Mouse (Mus musculus): ENCODE results near the gene S100pbp. TPM values are rescaled to one million over a fixed set of nuclear protein-coding genes. Genes with fewer than 3 reads are reported as not detected.
A peak's percentile ranks its signal among the peaks of the same experiment; 100 is the strongest.

Gene S100pbp
- polyA plus RNA-seq, 1 experiment from 2014 or later = 18.3 TPM

DNA sequence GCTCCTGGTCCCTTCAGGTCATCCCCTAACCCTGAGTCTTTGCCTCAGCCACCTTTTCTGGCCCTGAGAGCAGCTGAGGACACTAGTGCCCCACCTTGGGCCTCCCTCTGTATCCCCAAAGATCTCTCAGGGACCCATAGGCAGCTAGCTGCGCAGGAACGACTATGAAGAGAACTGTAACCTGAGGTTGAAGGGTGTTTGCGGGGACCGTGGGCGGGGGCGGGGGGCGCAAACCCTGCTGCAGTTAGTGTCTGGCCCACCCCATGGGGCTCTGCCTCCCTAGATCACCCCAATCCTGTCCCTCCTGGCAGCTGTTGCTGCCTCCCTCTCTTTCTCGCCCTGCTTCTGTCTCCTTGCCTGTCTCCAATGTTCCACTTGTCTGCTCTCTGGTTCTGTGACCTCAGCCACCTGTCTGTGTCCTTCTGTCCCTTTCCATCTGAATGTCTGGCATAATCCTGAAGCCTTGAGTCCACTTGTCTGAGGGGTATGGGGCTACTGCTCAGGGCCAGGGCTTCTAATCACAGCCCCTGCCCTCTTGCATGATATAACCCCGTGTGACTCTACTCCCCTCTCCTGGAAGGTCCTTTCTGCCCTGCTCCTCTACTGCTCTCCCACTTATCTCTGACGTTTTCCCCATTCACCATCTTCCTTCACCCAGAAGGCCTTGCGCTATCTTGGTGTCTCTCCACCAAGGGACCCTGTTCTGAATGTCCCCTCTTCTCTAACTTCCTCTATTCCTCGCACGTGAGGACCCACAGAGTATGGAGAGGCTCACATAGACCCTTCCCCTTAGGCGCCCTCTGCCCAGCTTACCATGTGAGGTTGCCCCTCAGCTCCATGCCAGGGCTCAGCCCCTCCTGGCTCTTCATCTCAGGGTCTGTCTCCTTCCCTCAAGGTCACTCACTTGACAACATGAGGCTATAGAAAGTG lies 51.9 kb downstream of the S100pbp start:
- Histone ChIP-seq H3K27me3 (ENCODE audit: control insufficient read depth, insufficient read depth, low read length) (no peaks in the 10 kb centered on the region), H3K9ac (replicated peaks; ENCODE audit: low read depth, low read length) (peak overlapping the region; percentile 85), H3K4me3 (ENCODE audit: low read depth, low read length) (peak overlapping the region; percentile 62), H3K9me3 (ENCODE audit: control insufficient read depth, low read length) (no peaks in the 10 kb centered on the region), H3K4me1 (ENCODE audit: control insufficient read depth, insufficient read depth, low read length) (peaks cover 9% of the 10 kb centered on the region; the same call in 1 of the 2 replicates), H3K27ac (ENCODE audit: low read depth, low read length) (no peak overlapping the region), H3K36me3 (ENCODE audit: control insufficient read depth, insufficient read depth, low read length) (no peaks in the 10 kb centered on the region), H3K4me2 (ENCODE audit: low read depth, low read length) (peak overlapping the region; percentile 83)
- ATAC-seq (ENCODE audit: low read depth) = no peak
- 43% methylated on average over 14 of the region's 14 CpGs for WGBS

DNA sequence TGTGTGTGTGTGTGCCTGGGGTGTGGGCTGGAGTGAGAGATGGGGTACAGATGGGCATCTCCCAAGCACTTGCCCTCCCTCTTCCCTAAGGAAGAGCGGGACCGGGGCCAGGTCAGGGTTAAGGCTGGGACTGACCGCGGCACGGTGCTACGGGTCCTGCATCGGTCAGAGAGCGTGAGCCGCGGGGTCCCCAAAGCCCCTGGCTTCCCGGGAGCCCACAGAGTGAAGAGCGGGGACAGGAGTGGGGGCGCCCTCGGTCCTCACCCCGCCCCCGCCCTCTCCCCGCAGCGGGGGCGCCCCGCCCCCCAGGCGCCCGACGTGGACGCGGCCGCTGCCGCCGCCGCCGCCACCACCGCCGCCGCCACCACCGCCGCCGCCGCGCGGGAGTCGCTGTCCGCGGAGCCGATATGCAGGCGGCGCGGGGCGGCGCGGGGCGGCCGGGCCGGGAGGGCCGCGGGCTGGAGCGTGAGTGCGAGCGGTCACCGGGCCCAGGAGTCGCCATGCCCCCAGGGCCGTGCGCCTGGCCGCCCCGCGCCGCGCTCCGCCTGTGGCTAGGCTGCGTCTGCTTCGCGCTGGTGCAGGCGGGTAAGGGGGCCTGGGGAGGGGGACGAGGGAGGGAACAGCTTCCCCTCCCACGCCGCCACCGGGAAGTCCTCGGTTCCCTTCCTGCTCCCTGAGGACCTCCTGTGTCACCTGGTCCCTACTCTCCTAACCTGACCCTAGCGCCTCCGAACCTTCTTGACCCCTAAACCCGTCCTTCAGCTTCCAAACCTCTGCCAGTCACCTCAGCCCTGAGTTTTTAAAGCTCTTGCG lies 52.7 kb downstream of the S100pbp start, which contains the start of gene Fndc5:
Fndc5 (plus strand) TSS at position 421 of the 813 bp plus-strand sequence.
- peak; percentile 55 for ATAC-seq (ENCODE audit: low read depth)
- H3K4me2 ChIP-seq (ENCODE audit: low read depth, low read length) = peak within 1 kb of the TSS; percentile 83
- H3K4me1 ChIP-seq (ENCODE audit: control insufficient read depth, insufficient read depth, low read length) = peaks cover 5% of the 10 kb centered on the region; the same call in 1 of the 2 replicates
- peak within 1 kb of the TSS; percentile 62 for H3K4me3 ChIP-seq (ENCODE audit: low read depth, low read length)
- WGBS = under 1% methylated on average over 41 of the region's 80 CpGs
- no peaks in the 10 kb centered on the region for H3K27me3 ChIP-seq (ENCODE audit: control insufficient read depth, insufficient read depth, low read length)
- H3K36me3 ChIP-seq (ENCODE audit: control insufficient read depth, insufficient read depth, low read length) = no peaks in the 10 kb centered on the region
- no peak within 1 kb of the TSS; the same call in 1 of the 2 replicates for H3K27ac ChIP-seq (ENCODE audit: low read depth, low read length)
- peak within 1 kb of the TSS; percentile 85 for H3K9ac ChIP-seq (replicated peaks; ENCODE audit: low read depth, low read length)
- no peaks in the 10 kb centered on the region for H3K9me3 ChIP-seq (ENCODE audit: control insufficient read depth, low read length)

DNA sequence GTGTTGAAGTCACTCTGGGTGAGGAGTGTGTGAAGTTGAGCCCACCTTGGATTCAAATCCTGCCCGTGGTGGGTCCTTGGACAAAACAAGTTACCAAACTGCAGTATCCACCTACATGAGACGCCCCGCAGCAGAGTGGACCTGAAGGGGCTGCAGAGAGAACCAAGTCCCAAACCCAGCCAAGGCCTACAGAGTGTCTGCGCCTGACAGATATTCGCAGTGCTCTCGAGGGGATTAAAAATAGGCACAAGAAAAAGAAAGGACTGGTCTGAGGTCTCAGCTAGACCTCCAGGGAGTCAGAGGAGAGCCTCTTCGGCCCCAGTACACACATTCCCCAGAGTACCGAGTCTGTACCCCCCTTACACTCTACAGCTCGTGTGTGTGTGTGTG lies 53.3 kb downstream of the S100pbp start:
- no peak for ATAC-seq (ENCODE audit: low read depth)
- no peaks in the 10 kb centered on the region for H3K9me3 ChIP-seq (ENCODE audit: control insufficient read depth, low read length)
- 32% methylated on average over 9 of the region's 9 CpGs for WGBS
- H3K4me1 ChIP-seq (ENCODE audit: control insufficient read depth, insufficient read depth, low read length) = peaks cover 3% of the 10 kb centered on the region; the same call in 1 of the 2 replicates
- H3K9ac ChIP-seq (replicated peaks; ENCODE audit: low read depth, low read length) = peak overlapping the region; percentile 85
- H3K27me3 ChIP-seq (ENCODE audit: control insufficient read depth, insufficient read depth, low read length) = no peaks in the 10 kb centered on the region
- no peak overlapping the region; the same call in 1 of the 2 replicates for H3K27ac ChIP-seq (ENCODE audit: low read depth, low read length)
- H3K4me2 ChIP-seq (ENCODE audit: low read depth, low read length) = peak overlapping the region; percentile 83
- H3K36me3 ChIP-seq (ENCODE audit: control insufficient read depth, insufficient read depth, low read length) = no peaks in the 10 kb centered on the region
- peak overlapping the region; percentile 62 for H3K4me3 ChIP-seq (ENCODE audit: low read depth, low read length)

DNA sequence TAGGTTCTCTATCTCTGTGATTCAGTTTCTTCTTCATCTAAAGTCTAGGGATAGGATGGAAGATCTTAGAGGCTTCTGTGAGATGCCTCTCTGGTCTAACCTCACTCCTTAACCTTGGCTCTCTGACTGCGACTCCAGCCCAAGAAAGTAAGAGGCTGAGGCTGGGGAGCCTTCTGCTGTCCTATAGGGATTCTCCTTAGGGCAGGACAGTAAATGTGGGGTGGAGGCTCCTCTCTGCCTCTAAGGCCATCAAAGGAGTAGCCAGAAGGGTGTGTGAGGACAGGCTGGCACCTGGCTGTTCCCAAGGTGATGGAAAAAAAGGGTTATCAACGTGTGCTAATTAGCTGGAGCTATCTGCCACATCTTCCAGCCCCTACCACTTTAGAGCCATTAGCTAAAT lies 53.9 kb downstream of the S100pbp start:
- ATAC-seq (ENCODE audit: low read depth) = no peak
- Histone ChIP-seq H3K9ac (replicated peaks; ENCODE audit: low read depth, low read length) (no peak overlapping the region; the same call in 1 of the 2 replicates), H3K4me3 (ENCODE audit: low read depth, low read length) (no peak overlapping the region), H3K9me3 (ENCODE audit: control insufficient read depth, low read length) (no peaks in the 10 kb centered on the region), H3K4me2 (ENCODE audit: low read depth, low read length) (peak overlapping the region; percentile 14; the same call in 1 of the 2 replicates), H3K36me3 (ENCODE audit: control insufficient read depth, insufficient read depth, low read length) (no peaks in the 10 kb centered on the region), H3K27ac (ENCODE audit: low read depth, low read length) (no peak overlapping the region), H3K4me1 (ENCODE audit: control insufficient read depth, insufficient read depth, low read length) (peaks cover 3% of the 10 kb centered on the region; the same call in 1 of the 2 replicates), H3K27me3 (ENCODE audit: control insufficient read depth, insufficient read depth, low read length) (no peaks in the 10 kb centered on the region)
- WGBS = 50% methylated on average over 2 of the region's 2 CpGs

DNA sequence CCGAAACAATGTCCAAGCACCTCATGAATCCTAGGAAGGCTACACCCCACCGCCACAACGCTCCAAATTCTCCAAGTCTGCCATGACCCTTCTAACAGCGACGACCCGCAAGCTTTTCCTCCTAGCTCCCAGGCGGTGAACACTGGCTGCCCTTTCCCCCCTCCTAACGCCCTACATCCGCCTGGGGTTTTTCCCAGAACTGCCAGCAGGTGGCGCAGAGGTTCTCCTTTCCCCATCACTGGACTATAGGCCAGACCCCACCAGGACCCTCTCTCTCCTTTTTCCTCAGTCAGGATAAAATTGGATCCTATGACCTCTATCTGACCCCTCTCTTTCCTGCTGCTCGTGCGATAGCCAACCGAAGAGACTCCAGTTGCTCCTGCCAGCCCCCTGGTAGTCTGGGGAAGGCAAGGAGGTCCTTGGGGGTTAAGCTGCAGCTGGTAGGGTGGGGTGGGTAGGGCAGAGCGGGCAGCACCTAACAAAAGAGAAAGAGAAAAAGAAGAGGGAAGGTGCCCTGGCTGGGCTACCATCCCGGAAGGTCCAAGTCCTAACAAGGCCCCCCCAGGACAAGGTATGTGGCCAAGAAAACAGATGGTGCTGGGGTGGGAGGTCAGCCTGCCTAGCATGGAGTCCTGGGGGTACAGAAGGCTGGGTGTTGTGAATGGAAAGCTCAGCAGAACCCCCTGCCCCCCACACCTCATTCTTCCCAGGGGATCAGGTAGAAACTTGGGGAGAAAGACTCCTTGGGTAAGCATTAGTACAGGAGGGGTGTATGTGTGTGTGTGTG lies 54.5 kb downstream of the S100pbp start:
- Histone ChIP-seq H3K9ac (replicated peaks; ENCODE audit: low read depth, low read length) (no peak overlapping the region), H3K27me3 (ENCODE audit: control insufficient read depth, insufficient read depth, low read length) (no peaks in the 10 kb centered on the region), H3K27ac (ENCODE audit: low read depth, low read length) (no peak overlapping the region), H3K4me1 (ENCODE audit: control insufficient read depth, insufficient read depth, low read length) (peaks cover 5% of the 10 kb centered on the region; the same call in 1 of the 2 replicates), H3K4me3 (ENCODE audit: low read depth, low read length) (no peak overlapping the region), H3K9me3 (ENCODE audit: control insufficient read depth, low read length) (no peaks in the 10 kb centered on the region), H3K36me3 (ENCODE audit: control insufficient read depth, insufficient read depth, low read length) (no peaks in the 10 kb centered on the region), H3K4me2 (ENCODE audit: low read depth, low read length) (peak overlapping the region; percentile 26; the same call in 1 of the 2 replicates)
- no peak; the same call in 1 of the 2 replicates for ATAC-seq (ENCODE audit: low read depth)
- WGBS = 7% methylated on average over 15 of the region's 15 CpGs

DNA sequence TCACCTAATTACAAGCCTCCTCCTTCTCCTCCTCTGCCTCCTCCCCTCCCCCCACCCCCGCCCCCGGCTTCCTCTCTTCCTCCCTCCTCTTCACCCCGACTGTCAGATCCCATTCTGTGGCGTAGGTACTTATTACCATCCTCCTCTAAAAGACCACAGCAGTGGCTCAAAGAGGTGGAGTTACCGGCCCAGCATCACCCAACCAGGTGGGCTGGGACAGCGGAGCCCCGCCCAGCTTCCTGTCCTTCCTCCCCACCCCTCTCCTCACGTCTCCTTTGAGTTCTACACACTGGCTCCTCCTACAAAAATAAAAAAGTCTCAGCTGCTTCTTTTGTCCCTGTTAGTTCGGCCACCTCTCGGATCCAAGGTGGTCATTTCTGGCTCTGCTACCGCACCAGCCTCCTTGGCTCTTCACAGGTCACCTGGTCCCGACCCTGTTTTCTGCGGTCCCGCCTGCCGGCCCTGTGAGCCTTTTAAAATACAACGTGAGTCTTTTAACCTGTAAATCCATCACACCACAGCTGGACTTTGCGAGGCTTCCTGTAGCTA lies 58.7 kb downstream of the S100pbp start:
- H3K36me3 ChIP-seq (ENCODE audit: control insufficient read depth, insufficient read depth, low read length) = no peaks in the 10 kb centered on the region
- 0 out of 2 replicates have a peak, but pooled peaks have one; percentile 22 for ATAC-seq (ENCODE audit: low read depth)
- H3K27ac ChIP-seq (ENCODE audit: low read depth, low read length) = peak overlapping the region; percentile 23; the same call in 1 of the 2 replicates
- no peaks in the 10 kb centered on the region for H3K9me3 ChIP-seq (ENCODE audit: control insufficient read depth, low read length)
- 7% methylated on average over 17 of the region's 17 CpGs for WGBS
- H3K4me3 ChIP-seq (ENCODE audit: low read depth, low read length) = 0 out of 2 replicates have a peak overlapping the region, but pooled peaks have one; percentile 8
- H3K4me1 ChIP-seq (ENCODE audit: control insufficient read depth, insufficient read depth, low read length) = peaks cover 7% of the 10 kb centered on the region; the same call in 1 of the 2 replicates
- H3K27me3 ChIP-seq (ENCODE audit: control insufficient read depth, insufficient read depth, low read length) = no peaks in the 10 kb centered on the region
- peak overlapping the region; percentile 16; the same call in 1 of the 2 replicates for H3K9ac ChIP-seq (replicated peaks; ENCODE audit: low read depth, low read length)
- H3K4me2 ChIP-seq (ENCODE audit: low read depth, low read length) = peak overlapping the region; percentile 30

DNA sequence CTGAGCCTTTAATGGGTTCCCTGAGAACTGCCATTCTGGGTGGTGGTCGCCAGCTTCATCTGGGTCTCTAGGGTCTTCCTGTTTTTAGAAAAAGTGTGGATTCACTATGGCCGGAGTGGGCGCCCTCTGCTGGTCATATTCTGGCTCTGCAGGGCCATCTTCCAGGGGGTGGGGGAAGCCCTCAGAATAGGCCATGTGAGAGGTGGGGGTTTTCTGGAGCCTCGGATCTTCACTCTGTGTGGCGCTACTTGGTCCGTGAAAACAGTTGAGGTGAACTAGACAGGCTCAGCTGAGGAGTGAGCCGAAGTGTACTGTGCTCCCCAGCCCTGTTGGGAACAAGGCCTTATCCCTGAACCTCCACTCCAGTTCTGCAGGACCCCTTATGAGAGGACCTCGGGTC lies 59.4 kb downstream of the S100pbp start:
- H3K4me3 ChIP-seq (ENCODE audit: low read depth, low read length) = no peak overlapping the region
- peaks cover 7% of the 10 kb centered on the region; the same call in 1 of the 2 replicates for H3K4me1 ChIP-seq (ENCODE audit: control insufficient read depth, insufficient read depth, low read length)
- H3K9ac ChIP-seq (replicated peaks; ENCODE audit: low read depth, low read length) = no peak overlapping the region
- peak overlapping the region; percentile 30 for H3K4me2 ChIP-seq (ENCODE audit: low read depth, low read length)
- H3K36me3 ChIP-seq (ENCODE audit: control insufficient read depth, insufficient read depth, low read length) = no peaks in the 10 kb centered on the region
- no peaks in the 10 kb centered on the region for H3K9me3 ChIP-seq (ENCODE audit: control insufficient read depth, low read length)
- 0% methylated on average over 8 of the region's 8 CpGs for WGBS
- H3K27ac ChIP-seq (ENCODE audit: low read depth, low read length) = peak overlapping the region; percentile 23; the same call in 1 of the 2 replicates
- peak; percentile 36; the same call in 1 of the 2 replicates for ATAC-seq (ENCODE audit: low read depth)
- no peaks in the 10 kb centered on the region for H3K27me3 ChIP-seq (ENCODE audit: control insufficient read depth, insufficient read depth, low read length)

DNA sequence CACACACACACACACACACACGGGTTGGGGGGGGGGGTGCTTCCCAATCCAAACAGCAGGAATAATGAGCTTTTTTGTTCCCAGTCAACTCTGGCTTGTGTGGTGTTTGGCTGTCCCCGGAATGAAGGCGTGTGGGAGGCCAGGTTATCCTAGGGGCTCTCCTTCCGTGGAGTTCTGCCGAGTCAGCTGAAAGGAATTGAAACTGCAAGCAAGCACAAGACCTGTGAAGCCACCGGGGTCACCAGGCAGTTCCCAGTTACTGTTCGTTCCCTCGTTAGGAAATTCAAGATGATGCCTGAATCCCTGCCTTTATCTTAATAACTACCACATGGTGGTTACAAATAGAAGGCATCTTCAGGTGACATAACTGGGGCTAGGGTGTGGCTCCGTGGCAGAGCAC lies 60.1 kb downstream of the S100pbp start:
- Histone ChIP-seq H3K4me3 (ENCODE audit: low read depth, low read length) (no peak overlapping the region), H3K9ac (replicated peaks; ENCODE audit: low read depth, low read length) (no peak overlapping the region), H3K4me1 (ENCODE audit: control insufficient read depth, insufficient read depth, low read length) (peaks cover 7% of the 10 kb centered on the region; the same call in 1 of the 2 replicates), H3K27me3 (ENCODE audit: control insufficient read depth, insufficient read depth, low read length) (no peaks in the 10 kb centered on the region), H3K27ac (ENCODE audit: low read depth, low read length) (no peak overlapping the region), H3K9me3 (ENCODE audit: control insufficient read depth, low read length) (no peaks in the 10 kb centered on the region), H3K36me3 (ENCODE audit: control insufficient read depth, insufficient read depth, low read length) (no peaks in the 10 kb centered on the region), H3K4me2 (ENCODE audit: low read depth, low read length) (no peak overlapping the region)
- ATAC-seq (ENCODE audit: low read depth) = no peak
- 55% methylated on average over 8 of the region's 9 CpGs for WGBS

All from neural tube, embryonic 14.5 days (tissue).